Mouse (Mus musculus): Measurements from ENCODE around the gene Ext2. TPM values are rescaled to one million over a fixed set of nuclear protein-coding genes. Genes with fewer than 3 reads are reported as not detected.

Ext2 gene
- total RNA-seq (2021), result 10 to 100 TPM; 55.4 to 62.4 TPM
- long read RNA-seq, transcript Ext2-201 (14 exons, 2,871 nt), result major isoform, 39 of 55 reads
- long read RNA-seq, partial matches to known transcripts, result 5 of 55 reads
- long read RNA-seq, other reads (novel, unspliced or antisense), result 11 of 55 reads

DNA sequence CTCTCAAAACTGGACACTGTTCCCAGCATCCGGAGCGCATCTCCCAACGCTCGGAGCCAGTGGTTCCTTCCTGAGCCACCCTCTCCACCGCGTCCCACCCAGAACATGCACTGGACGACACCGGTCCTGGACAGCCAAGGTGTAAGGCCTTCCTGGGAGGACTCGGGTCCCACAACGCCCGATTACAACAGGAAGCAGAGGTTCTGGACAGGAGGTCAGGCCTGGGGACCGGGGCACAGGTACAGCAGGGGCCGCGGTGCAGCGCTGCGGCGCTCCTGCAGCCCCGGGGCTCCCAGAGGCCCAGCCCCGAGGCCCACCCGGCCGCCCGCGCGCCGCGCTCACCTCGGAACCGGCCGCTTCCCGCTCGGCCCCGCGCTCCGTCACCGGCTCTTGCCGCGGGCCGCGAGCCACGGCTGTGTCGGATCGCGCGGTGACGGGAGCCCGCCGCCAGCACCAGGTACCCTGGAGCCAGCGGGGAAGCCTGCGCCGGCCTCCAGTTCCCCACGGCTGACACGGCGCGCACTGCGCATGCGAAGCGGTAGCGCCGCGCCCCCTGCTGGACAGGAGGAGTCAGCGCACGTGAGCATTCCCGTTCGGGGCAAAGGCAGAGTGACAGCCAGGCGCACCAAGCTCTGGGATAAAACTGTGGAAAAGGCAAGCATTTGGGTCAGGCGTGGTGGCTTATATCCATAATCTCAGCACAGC lies at the start of gene Ext2:
TSS of gene Ext2 (minus strand) at position 524 of the 705 bp plus-strand sequence.
- peak; percentile 95 to 96 for DNase-seq (ENCODE audit: low spot score in 2 of 2)

DNA sequence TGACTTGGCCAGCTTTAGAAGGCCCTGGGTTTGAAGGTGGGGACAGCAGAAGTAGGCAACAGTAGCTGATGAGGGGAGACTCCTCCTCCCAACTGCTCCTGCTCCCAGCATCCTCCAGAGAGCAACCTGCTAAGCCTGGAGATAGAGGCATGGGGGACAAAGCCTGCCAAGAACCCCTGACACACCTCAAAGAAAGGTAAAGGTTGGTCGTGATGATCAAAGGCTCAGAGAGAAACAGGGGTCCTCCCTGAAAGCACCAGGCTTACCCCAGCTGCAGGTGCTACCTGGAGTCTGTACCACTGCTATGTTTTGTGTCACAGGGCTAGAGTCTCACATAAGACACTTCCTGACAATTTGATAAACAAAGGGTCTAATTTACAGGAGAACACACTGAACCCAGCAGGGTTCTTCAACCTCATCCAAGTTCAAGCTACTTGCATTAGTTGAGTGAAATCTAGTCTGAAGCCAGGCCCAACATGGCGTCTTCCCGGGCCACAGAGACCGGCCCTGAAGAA lies 49.1 kb upstream of the Ext2 start:
- DNase-seq (ENCODE audit: low spot score in 2 of 2), result no peak

DNA sequence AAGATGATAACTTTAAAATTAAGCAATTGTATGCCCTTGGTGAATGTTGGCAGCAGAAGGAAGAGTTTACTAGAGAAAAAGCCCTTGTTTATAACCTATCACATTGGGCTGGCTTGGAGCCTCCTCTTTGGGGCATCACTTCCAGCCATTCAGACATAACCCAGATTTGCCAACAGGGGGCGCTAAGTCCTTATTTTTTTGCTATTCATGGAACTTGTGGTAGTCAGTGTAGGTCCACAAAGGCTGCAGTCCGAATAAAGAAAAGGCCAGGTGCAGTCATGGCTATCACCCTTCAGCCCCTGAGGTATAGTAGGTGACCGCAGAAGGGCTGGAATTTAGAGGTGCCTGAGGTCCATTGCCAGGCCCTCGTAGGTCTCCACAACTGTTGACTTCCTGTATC lies 48.5 kb upstream of the Ext2 start:
- DNase-seq (ENCODE audit: low spot score in 2 of 2), result peak; percentile 84 to 86

DNA sequence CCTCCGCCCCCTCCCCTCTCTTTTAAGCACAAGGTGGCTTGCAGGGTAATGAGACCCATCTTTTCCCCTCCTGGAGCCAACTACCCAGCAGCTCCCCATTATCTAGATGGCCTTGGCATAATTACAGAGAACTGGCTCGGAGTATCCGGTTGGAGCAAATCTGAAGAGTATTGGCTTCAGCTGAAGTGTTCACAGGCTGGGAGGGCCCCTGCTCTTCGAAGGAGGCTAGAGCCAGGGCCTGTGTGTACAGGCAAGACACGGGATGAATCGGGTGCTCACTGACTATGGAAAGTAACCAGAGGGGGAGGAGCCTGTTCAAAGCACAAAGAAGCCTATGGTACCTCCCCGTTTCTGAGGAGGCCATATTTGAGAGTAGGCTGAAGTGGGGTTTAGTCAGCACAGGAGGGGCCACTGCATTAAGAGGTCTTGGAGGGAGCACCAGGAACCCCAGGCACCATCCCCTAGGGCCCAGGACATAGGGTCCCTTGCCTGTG lies 46.8 kb upstream of the Ext2 start, which contains the start of gene Accsl:
TSS of gene Accsl (minus strand) at position 51 of the 494 bp plus-strand sequence.
- no peak for DNase-seq (ENCODE audit: low spot score in 2 of 2)

DNA sequence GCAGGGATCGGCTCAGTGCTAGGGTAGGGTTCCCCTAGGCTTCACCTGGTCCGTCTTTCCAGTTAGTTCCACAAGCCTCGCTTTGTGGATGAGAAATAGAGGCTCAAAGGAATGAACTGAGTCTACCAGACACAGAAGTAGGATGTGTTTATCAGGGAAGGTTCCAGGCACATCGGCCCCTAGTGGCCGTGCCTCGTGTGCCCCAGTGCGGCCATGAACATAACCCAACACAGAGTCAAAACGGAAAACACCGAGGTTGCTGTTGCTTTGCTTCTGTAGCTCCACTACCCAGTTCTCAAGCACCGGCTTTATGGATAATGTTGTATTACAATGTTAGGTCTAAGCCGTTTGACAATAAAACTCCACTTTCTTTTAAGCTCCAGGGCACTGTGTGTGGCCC lies 46.2 kb upstream of the Ext2 start:
- no peak for DNase-seq (ENCODE audit: low spot score in 2 of 2)

DNA sequence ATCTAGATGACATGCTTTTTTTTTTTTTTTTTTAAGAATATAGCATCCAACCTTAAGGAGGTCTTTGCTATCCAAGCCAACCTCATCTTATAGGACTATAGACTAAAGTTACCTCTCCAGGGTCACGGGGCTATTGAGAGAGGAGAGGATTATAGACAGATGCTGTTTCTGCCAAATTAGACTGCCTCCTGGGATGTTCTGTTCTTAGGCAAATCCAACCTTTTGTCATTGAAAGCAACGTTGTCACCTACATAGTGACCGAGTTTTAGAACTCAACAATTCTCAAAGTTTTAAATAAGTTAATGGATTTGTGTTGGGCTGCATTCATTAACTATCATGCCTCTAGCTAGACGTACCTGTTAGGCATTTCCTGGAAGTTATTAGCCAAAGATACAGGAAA lies 40.9 kb upstream of the Ext2 start:
- DNase-seq (ENCODE audit: low spot score in 2 of 2), result no peak

DNA sequence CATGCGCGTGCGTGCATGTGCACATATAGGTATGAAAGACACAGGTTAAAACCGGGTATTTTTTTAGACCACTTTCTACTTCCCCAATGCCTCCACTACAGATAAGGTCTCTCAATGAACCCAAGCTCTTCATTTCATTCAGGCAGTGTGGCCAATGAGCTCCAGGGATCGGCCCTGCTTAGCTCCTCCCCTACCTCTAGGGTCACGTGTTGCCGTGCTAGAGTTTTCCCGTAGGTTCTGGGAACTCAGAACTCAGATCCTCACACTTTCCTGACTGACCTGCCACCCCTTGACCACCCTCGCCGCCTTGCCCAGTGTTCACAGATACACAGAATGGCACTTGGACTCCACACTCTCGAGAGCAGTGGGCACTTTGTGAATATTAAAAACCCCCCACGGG lies 36.5 kb upstream of the Ext2 start:
- DNase-seq (ENCODE audit: low spot score in 2 of 2), result no peak

DNA sequence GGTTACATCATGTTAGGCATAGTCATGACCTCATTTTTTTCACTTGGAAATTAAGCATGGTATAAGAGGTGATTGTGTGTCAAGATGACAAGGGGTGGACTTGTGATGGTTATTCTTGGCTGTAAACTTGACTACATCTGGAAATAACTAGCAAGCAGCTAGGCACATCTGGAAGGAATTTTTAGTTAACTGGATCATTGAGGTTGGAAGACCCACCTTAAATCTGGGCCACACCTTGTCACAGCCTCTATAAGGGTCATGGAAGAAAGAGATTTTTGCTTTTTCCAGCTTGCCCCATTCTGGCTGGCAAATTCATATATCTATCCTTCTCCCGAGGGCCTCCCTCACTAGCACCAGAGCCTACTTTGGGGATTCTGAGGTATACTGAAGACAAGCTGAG lies 28.9 kb upstream of the Ext2 start:
- DNase-seq (ENCODE audit: low spot score in 2 of 2), result no peak

DNA sequence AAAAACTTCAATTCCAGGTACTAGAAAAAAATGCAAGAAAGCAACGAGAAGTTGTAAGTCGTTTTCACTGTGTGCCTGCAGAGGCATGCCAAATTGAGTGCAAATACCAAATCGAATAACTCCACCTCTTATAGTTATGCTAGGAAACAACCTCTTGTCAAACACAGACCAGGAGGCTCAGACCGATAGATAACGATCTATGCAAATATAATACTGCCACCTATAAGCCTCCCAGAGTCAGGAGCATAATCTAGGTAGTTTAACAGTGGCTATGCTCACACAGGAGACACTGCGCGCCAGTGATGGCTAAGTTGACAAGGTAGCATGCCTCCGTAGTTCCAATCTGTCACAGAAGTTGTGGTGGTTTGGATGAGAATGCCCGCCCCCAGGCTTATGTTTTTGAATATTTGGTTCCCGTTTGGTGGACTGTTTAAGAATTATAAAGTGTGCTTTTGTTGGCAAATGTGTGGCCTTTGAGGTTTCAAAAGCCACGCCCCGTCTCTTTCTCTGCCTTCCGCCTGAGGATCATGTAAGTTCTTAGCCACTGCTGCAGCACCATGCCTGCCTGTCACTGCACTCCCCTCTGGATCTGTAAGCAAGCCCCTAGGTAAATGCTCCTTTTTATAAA lies 28.1 kb upstream of the Ext2 start:
- no peak for DNase-seq (ENCODE audit: low spot score in 2 of 2)

DNA sequence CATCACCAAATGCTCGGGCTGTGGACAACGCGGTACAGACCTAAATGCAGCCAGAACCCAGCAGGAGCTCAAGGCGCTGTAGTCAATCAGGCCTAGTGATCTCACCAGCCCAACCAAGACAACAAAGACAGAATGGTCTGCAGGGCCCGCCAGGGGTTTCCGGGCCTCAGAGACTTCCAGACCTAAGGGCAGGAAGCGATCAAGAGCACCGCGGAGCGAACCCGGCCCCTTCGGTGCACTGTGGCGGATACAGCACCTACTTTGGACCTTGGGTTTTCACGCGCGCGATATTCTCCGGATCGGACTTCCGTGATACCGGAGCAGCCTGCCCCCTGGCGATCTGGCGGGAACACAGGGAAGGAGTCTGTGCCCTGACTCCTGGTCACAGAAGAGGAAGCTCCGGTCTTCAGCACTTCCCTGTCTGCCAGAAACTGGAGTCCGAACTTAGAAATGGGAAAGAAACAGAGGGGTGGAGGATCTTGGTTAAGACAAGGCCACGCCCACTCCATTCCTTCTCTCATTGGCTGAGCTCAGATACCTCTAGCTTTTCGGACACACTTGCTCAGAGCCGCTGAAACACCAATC lies 27.2 kb upstream of the Ext2 start, which contains the start of gene Accs:
TSS of gene Accs (minus strand) at position 439 of the 585 bp plus-strand sequence.
- DNase-seq (ENCODE audit: low spot score in 2 of 2), result peak; percentile 57 to 68

DNA sequence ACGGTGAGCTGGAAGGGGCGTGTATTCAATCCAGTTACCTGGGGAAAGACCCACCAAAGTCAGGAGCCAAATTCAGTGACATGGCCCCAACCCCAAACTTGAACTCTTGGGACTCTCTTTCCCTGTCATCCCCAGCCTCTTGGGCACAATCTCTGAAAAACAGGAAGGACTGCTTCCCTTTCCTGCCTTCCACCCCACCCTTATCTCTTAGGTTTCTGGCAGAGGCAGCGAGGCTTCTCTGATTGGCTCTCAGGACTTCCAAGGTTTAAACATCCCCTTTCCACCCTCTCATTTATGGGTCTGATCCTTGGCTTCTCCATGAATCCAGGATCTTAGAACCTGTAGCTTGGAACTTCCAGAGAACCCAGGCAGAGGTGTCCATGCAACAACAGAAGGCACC lies 19.0 kb upstream of the Ext2 start:
- DNase-seq (ENCODE audit: low spot score in 2 of 2), result no peak

DNA sequence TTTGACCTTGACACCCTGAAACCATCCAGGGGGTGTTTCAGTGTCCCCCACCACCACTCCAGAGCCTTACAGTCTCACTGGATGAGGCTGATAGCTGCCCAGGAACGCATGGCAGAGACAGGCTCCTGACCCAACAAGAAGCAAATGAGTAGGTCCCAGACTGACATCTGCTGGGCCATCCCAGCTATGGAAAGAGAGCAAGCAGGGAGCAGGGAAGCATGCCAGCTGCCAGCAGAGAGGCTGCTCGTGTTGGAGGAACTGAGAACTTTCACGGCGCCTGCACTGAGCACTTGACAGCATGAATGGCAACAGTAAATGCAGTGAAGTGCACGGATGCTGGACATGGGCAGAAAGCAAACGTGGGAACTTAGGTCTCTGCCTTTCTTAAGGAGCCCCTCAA lies 17.7 kb upstream of the Ext2 start:
- DNase-seq (ENCODE audit: low spot score in 2 of 2), result peak in 1 of 2 experiments; percentile 20

DNA sequence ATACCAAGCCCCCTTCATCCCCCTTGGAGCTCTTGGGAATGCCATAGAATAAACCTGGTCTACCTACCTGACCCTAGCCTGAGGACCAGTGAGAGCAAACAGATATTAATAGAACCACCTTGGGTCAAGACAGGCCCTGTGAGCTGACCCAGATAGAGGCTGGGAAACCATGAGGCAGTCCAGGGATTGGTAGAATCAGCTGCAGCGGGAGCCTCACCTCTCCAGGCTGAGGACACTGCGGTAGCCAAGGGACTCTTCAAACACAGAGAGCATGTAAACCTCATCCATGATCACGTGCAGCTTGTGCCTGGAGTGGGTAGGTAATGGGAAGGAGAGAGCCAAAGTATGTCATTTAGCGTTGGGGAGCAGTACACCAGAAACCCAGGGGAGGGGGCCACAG lies 16.6 kb upstream of the Ext2 start:
- DNase-seq (ENCODE audit: low spot score in 2 of 2), result no peak

DNA sequence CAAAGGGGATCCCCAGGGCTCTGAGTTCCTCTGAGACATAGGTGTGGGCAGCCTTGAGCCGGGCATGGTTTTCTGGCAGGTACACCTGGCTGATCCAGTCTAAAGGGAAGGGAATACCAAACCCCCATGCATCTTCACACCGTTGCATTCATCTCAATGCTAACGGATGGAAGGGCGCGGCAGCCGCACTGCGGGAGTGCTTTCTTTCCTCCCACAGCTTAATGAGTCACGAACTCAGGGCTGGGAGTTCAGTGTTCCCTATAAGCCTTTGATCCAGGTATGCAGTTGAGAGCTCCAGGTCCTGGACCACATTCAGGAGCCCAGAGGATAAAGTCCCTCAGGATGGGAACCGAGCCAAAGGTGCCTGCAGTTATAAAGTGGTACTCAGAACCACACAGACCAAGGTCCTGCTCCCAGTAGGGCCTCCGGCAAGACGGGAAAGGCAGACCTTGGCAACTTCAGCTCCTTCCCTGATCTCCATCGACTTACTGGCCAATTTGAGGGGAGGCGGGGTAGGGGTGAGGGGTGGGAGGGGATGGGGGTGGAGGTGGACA lies 13.9 kb upstream of the Ext2 start:
- no peak for DNase-seq (ENCODE audit: low spot score in 2 of 2)

DNA sequence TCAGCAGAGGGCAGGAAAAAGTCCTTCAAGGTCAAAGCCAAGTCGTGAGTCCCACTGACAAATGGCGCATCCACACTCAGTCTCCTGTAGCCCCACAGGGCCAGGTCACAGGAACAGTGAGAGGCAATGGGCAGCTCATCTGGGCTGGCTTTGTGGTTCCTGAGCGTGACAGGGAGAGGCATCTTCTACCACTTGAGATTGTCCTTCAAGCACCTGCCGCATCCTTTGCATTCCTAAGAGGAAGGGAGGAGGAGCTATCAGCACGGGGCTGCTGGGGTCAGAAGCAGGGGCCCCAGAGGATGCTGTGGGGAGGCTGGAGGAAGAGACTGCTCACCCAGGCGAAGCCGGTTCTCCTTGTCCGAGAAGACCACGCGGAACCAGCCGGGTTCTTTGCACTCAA lies 13.2 kb upstream of the Ext2 start:
- no peak for DNase-seq (ENCODE audit: low spot score in 2 of 2)

DNA sequence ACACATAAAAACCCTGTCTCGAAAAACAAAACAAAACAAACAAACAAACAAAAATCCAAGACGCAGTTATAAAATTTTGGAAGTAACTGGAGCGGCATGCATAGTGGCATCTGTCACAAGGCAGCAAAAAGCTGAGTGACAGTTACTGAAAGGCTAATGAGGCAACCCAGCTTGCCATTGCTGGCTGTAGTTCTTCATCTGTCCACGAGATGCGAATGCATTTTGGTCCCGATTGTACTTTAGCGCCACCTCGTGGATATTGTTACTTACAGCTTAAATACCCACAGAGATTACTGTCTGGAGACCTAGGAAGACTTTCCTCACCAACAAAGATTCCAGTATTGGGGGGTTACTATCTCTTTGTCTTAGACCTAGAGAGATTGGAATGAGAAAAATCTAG lies 1.2 kb upstream of the Ext2 start:
- peak; percentile 68 to 76 for DNase-seq (ENCODE audit: low spot score in 2 of 2)

DNA sequence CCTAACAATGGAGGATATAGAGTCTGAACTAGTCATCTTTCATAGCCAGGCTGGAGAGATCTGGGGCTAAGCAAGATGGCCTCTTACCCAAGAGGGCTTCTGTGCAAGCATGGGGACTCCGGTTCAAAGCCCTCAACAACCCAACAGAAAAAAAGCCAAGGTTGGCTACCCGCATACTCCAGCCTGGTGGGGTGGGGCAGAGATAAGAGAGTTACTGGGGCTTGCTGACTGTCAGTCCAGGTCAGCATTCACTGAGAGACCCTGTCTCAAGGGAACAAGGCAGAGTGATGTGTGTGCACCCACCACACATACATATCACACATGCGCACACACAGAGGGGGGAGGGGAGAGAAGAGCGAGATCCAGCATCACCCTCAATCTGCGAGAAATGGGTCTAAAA lies 4.6 kb downstream of the Ext2 start:
- DNase-seq (ENCODE audit: low spot score in 2 of 2), result no peak

DNA sequence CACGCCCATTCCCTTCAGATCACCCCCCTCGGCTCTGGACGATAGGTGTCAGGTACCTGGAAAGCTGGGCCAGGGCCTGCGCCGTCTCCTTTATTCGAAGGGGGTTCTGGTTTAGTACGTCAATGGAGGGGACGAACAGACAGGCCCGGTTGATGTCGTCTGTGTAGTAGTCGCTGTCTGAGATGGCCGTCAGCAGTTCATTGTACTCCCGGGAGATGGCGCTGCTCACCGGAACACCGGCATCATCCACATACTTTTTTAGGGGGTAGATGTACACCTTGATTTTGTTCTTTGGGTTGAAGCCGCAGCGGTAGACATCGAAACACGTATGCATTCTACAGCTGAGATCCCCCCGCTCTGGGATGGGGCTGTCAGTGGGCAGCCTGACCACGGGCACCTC lies 9.0 kb downstream of the Ext2 start:
- no peak for DNase-seq (ENCODE audit: low spot score in 2 of 2)

DNA sequence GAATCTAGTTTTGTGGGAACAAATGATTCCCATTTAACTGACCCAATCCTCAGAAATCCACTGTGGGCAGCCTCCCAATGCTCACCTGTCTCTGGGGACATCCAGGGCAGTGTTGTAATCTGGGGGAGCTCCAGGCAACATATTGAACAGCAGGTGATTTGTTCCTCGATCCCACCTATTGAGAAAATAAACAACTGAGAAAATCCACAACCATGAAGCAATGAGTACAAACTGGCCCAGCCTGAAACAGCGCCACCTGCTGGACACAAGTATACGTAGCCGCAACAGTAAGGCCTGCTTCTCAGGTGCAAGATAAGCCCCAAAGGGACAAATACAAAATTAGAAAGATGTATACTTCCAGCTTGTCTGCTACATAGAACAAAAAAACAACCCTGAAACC lies 10.6 kb downstream of the Ext2 start:
- DNase-seq (ENCODE audit: low spot score in 2 of 2), result peak; percentile 67 to 71

DNA sequence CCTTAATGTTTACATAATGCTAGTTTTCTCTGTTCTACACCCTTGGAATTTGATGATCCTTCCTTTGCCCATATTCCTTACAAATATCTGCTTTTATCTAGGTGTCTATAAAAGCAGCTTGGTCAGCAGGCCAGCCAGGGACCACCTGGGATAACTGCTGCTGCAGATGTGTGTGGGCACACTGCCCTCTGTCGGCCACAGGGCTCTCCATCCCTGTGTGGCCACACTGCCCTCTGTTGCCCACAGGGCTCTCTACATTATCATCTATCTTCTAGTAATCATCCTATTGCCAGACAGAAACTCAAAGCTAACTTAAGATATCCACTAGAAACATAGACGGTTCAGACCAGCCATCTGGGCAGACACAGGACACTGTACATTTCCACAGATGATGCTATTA lies 12.4 kb downstream of the Ext2 start:
- peak in 1 of 2 experiments; percentile 58 for DNase-seq (ENCODE audit: low spot score in 2 of 2)

DNA sequence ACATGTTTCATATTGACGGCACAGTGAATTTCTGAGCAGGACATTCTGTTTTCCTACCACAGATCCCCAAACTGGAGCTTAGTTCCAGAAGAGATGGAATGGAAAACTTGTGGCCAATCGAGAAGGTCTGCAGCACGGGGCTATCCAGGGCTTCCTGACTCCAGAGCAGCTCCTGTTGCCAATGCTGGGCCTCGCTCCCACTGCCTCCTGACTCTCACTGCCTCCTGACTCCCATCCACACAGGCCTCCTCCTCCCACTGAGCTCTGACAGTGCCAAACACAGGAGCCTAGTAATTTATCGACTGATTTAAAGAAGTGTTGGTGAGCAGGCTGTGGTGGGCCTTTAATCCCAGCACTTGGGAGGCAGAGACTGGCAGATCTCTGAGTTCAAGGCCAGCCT lies 14.3 kb downstream of the Ext2 start:
- DNase-seq (ENCODE audit: low spot score in 2 of 2), result no peak

DNA sequence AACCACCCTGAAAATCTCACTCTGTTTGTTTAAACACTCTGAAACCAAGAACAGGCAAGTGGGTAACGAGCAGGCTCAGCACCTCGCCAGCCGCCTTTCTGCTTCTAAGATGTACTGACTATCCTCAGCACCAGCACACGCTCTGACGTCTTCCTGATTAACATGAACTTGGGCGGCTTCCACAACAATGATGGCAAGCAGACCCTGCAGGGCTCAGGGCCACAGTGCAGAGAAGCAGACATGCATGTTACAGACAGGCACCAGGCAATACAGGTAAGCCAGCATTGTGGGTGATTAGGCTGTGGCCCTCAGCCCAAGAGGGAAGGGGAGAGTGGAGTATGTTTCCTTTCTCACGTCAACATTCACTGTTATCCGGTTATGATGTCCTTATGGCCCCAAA lies 14.9 kb downstream of the Ext2 start:
- no peak for DNase-seq (ENCODE audit: low spot score in 2 of 2)
